Mouse (Mus musculus): Measurements from ENCODE around the gene Ptpra.

- TF ChIP-seq POLR2A (IDR thresholded peaks at IDR 0.05; ENCODE audit: low read depth, low read length) (no peak), CTCF (IDR thresholded peaks at IDR 0.05; ENCODE audit: extremely low read depth, insufficient read depth, insufficient read length, insufficient replicate concordance) (no peak)
Measured at GRCm38 (mm10) chr2:130461287-130462071, 11.4 kb downstream of the Ptpra start.

All from spleen, adult 2 months (tissue).